Mouse (Mus musculus): ENCODE results near the gene Dapk3.
"Not testable (repeated sequence)": the region's sequence is repeated elsewhere in the genome, so short reads cannot be mapped to it uniquely, and the experiment has no call there.

Dapk3 gene

GRCm38 (mm10) chr10:81178927-81179326, 3.9 kb upstream of the Dapk3 start:
- no peak for DNase-seq (ENCODE audit: low read depth, low spot score)

GRCm38 (mm10) chr10:81179451-81180342, 3.1 kb upstream of the Dapk3 start:
- DNase-seq (ENCODE audit: low read depth, low spot score), result no peak

- DNase-seq (ENCODE audit: low read depth, low spot score), result no peak
These were observed 1.9 kb upstream of the Dapk3 start for GRCm38 (mm10) chr10:81180946-81181345.

DNA sequence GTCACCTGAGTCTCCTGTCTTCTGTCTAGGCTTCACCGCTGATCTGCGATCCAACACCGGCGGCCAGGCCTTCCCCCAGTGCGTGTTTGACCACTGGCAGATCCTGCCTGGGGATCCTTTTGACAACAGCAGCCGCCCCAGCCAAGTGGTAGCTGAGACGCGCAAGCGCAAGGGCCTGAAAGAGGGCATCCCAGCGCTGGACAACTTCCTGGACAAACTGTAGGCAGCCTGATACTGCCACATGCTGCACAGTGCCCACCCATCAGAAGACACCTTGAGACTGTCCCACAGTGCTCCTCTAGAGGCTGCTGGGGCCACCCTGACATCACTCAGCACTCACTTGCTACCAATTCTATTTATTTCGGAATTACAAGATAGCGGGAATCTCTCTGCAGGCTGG, 945 bp upstream of the Dapk3 start:
- not testable (repeated sequence) for DNase-seq (ENCODE audit: low read depth, low spot score)

DNA sequence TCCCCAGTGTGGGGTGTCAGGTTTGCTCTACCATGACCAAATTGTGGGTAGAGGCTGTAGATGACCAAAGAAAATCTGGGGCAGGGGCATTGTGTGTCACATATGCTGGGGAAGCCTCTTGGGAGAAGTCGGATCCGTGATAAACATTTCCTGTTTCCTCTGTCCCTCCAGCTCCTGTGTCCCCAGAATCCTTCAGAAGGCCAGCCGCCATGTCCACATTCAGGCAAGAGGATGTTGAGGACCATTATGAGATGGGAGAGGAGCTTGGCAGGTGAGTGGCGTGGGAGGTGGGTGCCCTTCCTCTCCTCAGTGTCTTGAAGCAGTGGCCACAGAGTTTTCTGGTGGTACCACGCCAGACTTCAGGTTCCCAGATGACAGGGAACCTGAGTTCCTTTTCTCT, 1.0 kb downstream of the Dapk3 start, which contains the start of gene 4930442H23Rik:
TSS of gene 4930442H23Rik (minus strand) at position 45 of the 400 bp plus-strand sequence.
- DNase-seq (ENCODE audit: low read depth, low spot score), result no peak

GRCm38 (mm10) chr10:81184765-81185164, 2.0 kb downstream of the Dapk3 start:
- DNase-seq (ENCODE audit: low read depth, low spot score), result no peak

- no peak for DNase-seq (ENCODE audit: low read depth, low spot score)
These were observed 4.4 kb downstream of the Dapk3 start for GRCm38 (mm10) chr10:81187161-81187560.

GRCm38 (mm10) chr10:81189821-81190220, 7.0 kb downstream of the Dapk3 start:
- DNase-seq (ENCODE audit: low read depth, low spot score), result no peak

- DNase-seq (ENCODE audit: low read depth, low spot score), result no peak
These were observed 7.6 kb downstream of the Dapk3 start for GRCm38 (mm10) chr10:81190236-81190911.

DNA sequence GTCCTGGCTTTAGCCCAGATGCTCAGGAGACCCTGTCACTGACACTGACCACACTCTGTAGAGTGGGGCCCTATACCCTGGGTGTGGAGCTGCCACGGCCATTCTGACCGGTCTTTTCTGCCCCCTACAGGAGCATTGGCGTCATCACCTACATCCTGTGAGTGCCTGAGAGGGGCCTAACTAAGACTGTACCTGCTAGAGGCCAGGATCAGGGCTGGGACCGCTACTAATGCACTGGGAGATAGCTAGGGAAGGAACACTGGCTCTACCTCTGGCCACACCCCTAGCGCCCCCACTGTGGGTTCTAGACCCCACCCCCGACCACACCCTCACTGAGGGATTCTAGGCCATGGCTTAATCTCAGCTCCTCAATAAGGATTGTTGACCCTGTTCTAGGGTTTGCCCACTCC, 8.1 kb downstream of the Dapk3 start:
- DNase-seq (ENCODE audit: low read depth, low spot score), result no peak

DNA sequence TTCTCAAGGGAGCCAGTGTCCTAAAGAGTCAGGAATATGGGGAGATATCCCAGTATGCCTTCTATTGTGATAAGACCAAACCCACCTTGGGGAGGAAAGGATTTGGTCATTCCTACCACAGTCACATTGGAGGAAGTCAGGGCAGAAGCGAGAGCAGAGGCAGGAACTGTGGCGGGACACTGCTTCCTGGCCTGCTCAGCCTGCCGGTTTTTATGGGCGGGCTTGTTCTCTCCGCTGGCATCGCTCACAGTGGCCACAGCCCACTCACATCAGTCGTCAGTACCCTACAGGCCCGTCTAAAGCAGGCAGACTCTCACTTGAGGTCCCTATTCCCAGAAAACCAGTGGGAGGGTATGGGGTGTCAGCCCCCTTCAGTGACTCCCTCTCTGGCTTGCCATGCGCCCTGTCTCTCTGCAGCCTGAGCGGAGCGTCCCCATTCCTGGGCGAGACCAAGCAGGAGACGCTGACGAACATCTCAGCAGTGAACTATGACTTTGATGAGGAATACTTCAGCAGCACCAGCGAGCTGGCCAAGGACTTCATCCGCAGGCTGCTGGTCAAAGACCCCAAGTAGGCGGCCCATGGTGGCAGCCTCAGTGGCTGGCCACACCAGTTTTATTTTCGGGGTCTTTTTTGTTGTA, 8.7 kb downstream of the Dapk3 start:
- no peak for DNase-seq (ENCODE audit: low read depth, low spot score)

- DNase-seq (ENCODE audit: low read depth, low spot score), result no peak
These were observed 9.6 kb downstream of the Dapk3 start for GRCm38 (mm10) chr10:81192270-81192967.

GRCm38 (mm10) chr10:81192968-81193501, 10.2 kb downstream of the Dapk3 start:
- no peak for DNase-seq (ENCODE audit: low read depth, low spot score)

- no peak for DNase-seq (ENCODE audit: low read depth, low spot score)
These were observed 11.4 kb downstream of the Dapk3 start for GRCm38 (mm10) chr10:81193991-81194774.

- DNase-seq (ENCODE audit: low read depth, low spot score), result no peak
These were observed 12.5 kb downstream of the Dapk3 start for GRCm38 (mm10) chr10:81195300-81195699.

DNA sequence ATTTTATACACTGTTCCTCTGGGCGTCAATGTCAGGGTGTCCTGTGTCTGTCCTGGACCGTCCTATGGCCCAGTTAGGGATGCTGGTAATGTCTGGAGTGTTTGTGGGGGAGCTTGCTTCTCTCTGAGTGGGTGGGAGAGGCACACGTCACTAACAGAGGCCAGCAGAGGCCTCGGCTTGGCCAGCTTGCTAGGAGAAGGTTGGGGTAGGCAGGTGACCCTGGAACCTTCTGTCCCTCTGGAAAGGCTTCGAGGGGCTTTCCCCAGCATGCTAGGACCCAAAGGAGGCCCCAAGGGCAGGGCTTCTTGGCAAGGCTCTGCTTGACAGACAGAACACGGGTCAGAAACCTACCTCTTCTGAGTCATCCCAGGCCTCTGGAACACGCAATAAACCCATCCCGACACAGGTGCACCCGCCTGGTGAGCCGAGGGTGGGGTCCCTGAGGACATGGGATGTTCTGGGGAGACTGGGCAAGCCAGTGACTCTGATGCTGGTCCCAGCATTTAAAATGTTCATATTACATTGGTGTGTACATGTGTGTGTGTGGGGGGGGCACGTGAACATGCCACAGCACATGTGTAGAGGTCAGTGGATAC, 13.8 kb downstream of the Dapk3 start:
- no peak for DNase-seq (ENCODE audit: low read depth, low spot score)

DNA sequence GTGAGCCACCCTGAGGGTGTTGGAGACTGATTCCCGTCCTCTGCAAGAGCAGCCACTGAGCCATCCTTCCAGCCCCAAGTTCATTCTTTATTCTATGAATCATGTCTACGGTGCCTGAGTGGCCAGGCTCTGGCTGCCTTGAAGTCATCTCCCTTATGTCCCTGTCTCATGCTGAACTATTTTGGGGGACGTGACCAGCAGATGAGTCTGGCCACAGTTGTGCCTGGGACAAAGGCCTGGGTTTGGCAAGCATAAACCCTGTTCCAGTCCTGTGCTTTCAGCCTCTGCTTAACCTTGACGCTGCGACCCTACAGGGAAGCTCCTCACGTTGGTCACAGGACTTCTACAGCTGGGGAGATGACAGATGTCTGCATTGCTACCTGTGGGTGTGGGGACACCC, 14.5 kb downstream of the Dapk3 start:
- no peak for DNase-seq (ENCODE audit: low read depth, low spot score)

GRCm38 (mm10) chr10:81198230-81198629, 15.4 kb downstream of the Dapk3 start:
- no peak for DNase-seq (ENCODE audit: low read depth, low spot score)

DNA sequence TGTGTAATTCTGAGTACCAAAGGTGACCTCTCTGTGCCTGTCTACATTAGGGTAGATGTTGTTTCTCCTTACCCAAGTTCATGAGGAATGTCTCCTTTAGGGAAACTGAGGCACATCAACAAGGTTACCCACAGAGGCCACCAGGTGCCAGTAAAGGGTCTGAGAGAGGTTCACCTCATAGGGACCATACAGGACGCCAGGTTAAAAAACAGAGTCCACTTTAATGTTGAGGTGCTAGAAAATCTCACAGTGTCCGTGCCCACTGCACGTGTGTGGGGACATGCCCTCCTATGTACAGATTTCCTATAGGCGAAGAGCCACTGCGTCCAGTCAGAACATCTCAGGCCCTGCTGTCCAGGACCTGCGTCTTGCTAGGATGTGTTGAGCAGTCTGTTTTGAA, 16.2 kb downstream of the Dapk3 start:
- DNase-seq (ENCODE audit: low read depth, low spot score), result no peak

GRCm38 (mm10) chr10:81200141-81200540, 17.3 kb downstream of the Dapk3 start:
- DNase-seq (ENCODE audit: low read depth, low spot score), result no peak

Measured in WW6 (cell line).